Mouse (Mus musculus) right cerebral cortex, postnatal 36 days (tissue): ENCODE measurements around the gene Gm27029.
A peak's percentile ranks its signal among the peaks of the same experiment; 100 is the strongest.
"Not testable (repeated sequence)": the region's sequence is repeated elsewhere in the genome, so short reads cannot be mapped to it uniquely, and the experiment has no call there.

ENCODE experiments used
- DNase-seq, 2 experiments: peaks; one replicate each; pipeline ENCODE4 v3.0.0; 2022; ENCODE audit warnings: low spot score in 2 of 2, mixed read lengths in 1 of 2

Gm27029 gene

DNA sequence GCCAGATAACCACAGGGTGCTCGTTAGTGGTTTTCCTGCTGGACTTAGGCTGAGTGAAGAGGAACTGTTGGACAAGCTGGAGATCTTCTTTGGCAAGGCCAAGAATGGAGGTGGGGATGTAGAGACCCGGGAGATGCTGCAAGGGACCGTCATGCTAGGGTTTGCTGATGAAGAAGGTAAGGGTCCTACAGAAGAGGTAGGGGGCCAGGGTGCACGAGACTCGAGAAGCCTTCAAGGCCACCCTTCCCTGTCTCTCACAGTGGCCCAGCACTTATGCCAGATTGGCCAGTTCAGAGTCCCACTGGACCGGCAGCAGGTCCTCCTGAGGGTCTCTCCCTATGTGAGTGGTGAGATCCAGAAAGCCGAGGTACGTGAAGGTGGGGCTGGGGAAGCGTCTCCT is 33.0 kb upstream of the Gm27029 start:
- DNase-seq, result no peak

DNA sequence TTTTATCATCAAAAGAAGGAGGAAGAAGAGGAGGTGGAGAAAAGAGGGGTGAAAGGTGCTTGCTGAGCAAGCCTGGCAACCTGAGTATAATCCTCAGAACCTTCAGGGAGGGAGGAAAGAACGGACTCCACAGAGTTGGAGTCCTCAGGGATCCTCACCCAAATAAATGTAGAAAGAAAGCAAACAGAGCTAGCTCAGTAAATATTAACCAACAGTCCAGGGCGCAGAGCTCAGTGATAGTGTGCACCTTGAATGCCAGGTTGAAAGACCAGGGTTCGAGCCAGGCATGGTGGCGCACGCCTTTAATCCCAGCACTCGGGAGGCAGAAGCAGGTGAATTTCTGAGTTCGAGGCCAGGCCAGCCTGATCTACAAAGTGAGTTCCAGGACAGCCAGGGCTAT is 31.0 kb upstream of the Gm27029 start:
- DNase-seq, result no peak

DNA sequence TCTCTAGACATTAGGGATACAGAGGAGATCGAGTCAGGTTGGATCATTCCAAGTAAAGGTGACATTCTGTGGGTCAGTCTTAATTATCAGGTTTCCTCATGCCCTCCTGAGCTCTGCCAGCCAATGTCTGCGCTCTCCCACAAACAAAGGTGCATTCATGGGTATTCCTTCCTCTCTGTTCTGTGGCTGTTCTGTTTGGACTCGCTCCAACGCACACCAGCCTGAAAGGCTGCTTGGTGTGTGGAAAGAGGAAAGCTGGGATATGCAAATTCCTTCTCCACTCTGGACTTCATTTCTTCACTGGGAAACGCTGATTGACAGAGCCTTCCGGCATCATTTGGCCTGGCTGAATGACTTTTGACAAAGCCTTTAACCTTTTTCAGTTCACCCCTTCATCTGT is 30.1 kb upstream of the Gm27029 start:
- DNase-seq, result no peak

DNA sequence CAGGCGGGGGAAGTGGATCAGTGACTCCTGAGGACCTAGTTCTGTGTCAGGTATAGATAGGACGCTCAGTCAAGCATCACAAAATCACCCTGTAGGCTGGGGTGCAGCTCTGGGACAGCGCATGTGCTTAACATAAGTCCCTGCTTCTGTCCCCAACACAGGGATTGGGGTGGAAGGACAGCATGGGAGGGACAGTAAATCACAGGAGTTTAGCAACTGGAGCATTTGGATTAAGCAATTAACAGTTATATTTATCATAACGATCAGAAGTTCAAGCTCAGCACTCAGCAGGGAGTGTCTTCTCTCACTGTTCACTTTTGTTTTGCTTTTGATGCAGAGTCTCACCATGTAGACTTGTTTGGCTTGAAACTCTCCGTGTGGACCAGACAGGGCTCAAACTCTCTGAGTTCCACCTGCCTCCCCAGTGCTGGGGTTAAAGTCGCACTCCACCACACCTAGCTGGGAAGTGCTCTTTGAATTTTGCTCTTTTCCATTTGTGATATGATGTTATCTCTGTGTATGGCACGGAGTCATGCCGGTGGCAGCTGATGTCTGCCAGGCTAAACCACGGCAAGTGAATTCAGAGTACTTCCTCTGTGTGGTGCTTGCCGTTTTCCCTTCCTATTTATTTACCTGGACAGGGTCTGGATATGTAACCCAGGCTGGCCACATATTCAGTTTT is 27.6 kb upstream of the Gm27029 start:
- no peak for DNase-seq

DNA sequence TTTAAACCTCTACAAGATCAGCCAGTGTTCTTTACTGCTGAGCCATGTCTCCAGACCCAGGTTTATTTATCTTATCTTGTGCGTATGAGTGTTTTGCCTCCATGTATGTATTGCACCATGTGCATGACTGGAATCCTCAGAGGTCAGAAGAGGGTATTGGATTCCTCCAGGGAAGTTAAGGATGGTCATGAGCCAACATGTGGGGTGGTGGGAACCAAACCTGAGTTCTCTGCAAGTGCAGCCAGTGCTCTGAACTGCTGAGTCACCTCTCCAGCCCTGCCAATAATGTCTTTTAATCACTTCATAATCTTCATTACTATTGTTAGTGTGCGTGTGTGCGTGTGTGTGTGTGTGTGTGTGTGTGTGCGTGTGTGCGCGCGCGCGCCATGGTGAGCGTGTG is 26.9 kb upstream of the Gm27029 start:
- DNase-seq, result no peak

DNA sequence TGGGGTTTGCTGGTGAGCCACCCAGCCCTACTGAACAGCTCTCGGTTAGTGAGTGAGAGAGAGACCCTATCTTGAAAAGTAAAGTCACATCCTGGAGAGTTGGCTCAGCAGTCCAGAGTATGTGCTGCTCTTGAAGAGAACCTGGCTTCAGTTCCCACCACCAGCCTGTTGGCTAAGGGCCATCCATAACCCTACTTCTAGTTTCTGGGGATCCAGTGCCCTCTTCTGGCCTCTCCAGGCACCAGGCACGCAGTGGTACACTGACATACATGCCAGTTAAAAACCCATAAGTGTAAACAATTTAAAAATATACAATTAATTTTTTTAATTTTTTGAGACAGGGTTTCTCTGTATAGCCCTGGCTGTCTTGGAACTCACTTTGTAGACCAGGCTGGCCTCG is 25.8 kb upstream of the Gm27029 start:
- no peak for DNase-seq

DNA sequence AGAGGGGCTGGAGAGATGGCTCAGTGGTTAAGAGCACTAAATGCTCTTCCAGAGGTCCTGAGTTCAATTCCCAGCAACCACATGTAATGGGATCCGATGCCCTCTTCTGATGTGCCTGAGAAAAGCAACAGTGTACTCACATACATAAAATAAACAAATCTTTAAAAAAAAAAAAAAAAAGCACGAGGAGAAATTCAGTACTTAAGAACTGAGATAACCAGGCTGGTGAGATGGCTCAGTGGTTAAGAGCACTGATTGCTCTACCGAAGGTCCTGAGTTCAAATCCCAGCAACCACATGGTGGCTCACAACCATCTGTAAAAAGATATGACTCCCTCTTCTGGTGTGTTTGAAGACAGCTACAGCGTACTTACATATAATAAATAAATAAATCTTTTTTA is 25.0 kb upstream of the Gm27029 start:
- not testable (repeated sequence) for DNase-seq

DNA sequence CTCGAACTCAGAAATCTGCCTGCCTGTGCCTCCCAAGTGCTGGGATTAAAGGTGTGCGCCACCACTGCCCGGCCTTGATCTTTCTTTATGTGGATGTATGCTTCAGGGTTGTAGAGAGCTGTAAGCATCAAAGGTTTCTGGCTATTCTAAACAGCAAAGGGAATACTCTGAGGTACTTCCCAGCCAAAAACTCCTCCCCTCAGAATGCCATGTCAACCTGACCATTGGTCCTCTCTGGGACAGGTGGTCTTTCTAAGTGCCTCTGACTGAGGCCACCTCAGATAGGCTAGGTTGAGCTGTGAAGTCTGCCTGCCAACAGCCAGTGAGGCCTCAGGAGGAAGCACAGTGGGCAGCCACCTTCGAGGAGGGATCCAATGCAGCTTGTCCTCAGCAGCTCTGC is 24.3 kb upstream of the Gm27029 start:
- DNase-seq, result no peak

DNA sequence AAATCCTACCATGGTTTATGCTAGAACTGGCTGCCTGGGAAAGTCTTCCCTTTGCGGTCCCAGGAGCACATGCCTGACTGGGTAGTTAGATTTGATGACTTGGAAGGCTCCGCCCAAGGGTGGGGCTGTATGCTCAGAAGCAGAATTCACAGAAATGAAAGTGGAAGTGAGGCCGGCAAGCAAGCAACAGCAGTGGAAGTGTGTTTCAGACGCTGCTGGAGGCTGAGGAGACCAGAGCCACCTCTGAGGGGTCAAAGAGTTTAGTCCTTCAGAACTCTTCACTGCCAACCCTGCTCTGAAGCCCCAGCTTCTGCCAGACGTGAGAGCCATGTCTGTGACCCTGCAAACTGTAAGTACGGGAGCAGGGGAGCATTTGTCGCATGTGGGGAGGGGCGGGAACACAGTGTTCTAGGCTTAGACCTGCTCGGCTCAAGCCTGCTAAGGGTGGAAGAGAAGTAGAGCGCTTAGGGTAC is 23.7 kb upstream of the Gm27029 start, which contains the start of gene Ifi35:
Ifi35 (plus strand) TSS at position 134 of the 473 bp plus-strand sequence.
- DNase-seq, result no peak

DNA sequence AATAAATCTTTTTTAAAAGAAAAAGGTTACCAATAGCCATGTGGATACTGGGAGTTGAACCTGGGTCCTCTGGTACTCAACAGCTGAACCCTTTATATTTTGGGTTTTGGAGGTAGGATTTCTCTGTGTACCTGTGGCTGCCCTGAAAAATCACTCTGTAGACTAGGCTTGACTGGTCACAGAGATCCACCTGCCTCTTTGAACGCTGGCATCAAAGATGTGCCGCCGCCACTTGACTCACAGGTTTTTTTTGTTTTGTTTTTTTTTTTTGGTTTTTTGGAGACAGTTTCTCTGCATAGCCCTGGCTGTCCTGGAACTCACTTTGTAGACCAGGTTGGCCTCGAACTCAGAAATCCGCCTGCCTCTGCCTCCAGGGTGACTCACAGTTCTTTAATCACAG is 23.2 kb upstream of the Gm27029 start:
- no peak for DNase-seq

DNA sequence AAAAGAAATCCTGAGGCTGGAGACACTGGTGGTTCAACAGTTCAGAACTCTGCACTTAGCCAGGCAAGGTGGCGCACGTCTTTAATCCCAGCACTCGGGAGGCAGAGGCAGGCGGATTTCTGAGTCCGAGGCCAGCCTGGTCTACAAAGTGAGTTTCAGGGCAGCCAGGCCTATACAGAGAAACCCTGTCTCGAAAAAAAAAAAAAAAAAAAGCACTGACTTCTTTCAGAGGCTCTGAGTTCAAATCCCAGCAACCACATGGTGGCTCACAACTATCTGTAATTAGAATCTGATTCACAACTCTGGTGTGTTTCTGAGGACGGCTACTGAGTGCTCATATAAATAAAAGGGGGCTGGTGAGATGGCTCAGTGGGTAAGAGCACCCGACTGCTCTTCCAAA is 22.3 kb upstream of the Gm27029 start:
- not testable (repeated sequence) for DNase-seq

DNA sequence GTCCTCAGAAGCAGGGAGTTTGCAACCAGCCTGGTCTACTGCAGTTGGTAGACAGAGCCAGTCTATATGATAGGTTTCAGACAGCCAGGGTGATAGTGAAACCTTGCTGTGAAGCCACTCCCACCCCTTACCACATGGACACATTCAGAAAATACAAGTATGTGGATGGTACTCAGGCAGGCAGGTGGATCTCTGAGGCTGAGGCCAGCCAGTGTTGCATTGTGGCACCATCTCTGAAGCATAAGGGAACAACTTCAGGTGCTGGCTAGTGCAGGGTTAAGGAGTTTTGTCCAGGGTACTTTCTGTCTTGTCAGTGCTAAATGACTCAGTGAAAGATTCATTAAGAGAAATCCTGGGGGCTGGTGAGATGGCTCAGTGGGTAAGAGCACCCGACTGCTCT is 21.7 kb upstream of the Gm27029 start:
- DNase-seq, result no peak

DNA sequence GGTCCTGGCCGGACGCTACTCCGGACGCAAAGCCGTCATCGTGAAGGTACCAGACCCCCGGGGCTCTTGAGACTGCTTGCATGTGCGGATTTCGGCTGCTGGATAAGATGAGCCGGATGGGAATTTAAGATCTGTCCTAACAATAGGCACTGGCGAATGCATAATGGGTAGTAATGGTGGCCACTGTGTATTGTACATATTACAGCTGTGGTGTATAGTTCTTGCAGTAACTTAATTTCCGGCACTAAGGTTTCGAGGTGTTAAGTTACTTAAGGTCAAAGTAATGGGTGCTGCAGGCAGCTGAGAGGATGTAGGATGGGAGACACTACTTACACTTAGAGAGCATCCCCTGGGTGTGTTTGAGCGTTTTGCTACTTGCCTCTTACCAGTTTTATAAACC is 18.2 kb upstream of the Gm27029 start:
- DNase-seq, result no peak

DNA sequence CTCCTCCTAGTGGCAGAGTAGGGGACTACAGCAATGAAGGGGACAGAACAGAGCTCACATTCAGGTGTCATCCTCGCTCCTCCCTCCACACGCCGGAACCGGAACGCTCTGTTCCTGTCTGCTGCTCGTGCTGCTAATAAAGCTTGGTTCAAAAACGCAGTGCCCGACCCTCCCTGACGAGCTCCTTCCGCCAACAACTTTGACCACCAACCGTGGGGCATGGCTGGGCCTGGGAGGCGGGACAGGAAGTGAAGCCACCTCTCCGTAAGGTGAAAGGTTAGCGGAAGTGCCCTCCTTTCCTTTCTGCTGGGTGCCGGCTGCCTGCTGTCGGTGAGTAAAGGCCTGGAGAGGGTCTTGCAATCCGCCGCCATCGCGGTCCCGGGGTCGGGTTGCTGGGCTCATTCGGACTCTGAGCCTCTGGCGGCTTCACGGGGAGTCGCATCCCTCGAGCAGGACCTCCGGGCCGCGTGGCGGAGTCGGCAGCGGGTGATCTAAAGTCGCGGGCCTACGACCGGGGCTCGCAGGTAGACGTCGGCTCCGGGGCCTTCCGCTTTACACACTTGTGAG is 17.6 kb upstream of the Gm27029 start, which contains the start of gene Rpl27:
Rpl27 (plus strand) TSS at position 172 of the 567 bp plus-strand sequence.
- DNase-seq, result peak; percentile 95 to 97

DNA sequence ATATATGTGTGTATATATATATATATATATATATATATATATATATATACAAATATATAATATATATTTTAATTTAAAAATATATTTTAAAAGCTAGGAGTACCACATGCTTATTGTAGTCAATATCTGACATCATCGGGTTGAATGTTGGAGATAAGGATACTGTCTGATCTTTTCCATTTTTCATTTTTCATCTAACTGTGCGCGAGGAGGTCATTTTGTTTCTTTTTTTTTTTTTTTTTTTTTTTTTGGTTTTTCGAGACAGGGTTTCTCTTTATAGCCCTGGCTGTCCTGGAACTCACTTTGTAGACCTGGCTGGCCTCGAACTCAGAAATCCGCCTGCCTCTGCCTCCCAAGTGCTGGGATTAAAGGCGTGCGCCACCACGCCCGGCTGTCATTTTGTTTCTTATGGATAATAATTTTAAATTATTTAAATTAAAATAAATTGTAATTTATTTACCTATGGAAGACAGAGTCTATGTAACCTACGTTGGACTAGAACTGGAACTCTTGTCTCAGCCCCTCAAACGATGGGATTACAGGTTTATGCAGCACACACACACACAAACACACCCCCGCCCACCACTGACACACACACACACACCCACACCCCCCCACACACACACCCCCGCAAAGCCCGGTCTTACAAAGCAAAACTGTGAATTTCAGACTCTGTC is 17.0 kb upstream of the Gm27029 start:
- not testable (repeated sequence) for DNase-seq

DNA sequence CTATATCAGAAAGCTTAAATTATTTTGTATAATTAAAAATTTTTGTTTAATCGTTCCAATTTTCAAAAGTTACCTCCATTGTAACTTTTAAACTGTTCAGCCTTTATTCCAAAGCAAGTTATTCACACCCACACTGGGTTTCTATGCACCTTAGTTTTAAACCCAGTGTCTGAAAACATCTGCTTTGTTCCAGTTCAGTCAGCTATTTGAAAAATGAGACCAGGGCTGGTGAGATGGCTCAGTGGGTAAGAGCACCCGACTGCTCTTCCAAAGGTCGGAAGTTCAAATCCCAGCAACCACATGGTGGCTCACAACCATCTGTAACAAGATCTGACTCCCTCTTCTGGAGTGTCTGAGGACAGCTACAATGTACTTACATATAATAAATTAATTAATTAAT is 13.4 kb upstream of the Gm27029 start:
- DNase-seq, result not testable (repeated sequence)

DNA sequence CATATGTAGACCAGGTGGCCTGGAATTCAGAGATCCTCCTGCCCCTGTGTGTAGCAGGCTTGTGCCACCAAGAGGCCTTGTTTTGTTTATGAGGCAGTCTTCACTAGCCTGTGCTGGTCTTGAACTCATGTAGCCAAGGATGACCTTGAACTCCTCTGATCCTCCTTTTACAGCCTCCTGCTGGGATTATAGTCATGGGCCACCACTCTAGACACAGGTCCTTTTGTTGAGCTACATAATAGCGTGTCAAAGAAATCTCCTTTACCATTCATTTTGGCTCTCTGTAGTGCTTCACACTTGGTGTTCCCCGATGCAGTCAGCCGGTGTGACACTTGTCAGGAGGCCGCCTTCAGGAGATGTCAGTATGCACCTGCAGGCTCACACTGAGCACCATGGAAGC is 12.3 kb upstream of the Gm27029 start:
- DNase-seq, result no peak

DNA sequence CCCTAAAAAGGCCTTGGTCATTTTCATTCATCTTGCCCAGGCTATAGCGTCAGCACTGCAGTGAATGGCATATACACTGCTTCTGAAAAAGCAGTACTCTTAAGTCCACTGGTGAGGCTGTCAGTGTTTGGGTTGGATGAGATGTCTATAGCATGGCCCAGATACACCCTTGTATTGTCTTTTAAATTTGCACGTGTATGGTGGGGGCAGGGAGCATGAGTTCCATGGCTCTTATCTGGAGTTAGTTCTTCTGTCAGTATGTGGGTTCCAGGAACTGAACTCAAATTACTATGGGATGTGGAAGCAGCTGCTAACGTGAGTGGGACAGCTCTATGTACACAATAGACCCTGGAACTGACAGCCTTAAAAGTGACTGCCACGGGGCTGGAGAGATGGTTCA is 11.2 kb upstream of the Gm27029 start:
- no peak for DNase-seq

DNA sequence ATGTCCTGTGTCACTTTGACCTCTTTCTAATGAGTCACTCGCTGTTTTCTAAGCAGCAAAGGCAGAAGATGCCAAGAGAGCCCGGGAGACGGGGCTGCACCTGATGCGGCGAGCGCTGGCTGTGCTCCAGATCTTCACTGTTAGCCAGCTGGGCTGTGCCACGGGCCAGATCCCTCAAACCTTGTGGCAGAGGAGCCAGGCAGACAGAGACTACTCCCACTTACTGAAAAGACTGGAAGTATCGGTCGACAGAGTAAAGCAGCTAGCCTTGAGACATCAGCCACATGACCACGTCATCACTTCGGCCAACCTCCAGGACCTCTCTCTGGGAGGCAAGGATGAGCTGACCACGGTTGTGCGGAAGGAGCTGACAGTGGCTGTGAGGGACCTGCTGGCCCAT is 8.8 kb upstream of the Gm27029 start:
- no peak for DNase-seq

DNA sequence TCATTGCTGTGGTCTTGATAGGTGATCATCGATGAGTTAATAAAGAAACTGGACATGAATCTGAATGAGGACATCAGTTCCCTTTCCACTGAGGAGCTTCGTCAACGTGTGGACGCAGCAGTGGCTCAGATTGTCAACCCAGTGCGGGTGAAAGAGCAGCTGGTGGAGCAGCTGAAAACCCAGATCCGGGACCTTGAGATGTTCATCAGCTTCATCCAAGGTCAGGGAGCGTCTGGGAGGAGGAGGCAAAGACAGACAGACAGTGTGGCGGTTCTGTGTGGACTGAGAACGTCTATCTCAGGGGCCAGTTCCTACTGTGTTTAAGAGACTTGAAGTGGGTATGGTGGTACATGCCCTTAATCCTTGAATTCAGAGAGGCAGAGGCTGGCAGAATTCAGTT is 6.7 kb upstream of the Gm27029 start:
- DNase-seq, result no peak

DNA sequence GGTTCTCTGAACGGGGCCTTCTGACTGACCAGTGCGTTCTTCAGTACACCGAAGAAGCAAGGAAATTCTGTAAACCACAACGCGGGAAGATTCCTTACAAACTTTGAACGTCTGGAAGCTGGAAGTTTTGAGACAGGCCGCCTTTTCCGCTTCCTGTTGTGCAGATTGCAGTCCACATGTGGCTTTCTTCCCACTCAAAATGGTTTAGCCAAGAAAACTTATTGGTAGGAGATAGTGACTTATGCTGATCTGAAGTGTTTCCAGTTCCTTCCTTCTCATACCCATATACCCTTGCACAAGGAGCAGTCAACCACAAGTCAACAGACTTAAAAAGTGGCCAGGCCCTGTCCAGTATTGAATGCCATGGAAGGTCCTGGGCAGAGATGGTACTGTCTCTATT is 1.6 kb upstream of the Gm27029 start:
- DNase-seq, result no peak

DNA sequence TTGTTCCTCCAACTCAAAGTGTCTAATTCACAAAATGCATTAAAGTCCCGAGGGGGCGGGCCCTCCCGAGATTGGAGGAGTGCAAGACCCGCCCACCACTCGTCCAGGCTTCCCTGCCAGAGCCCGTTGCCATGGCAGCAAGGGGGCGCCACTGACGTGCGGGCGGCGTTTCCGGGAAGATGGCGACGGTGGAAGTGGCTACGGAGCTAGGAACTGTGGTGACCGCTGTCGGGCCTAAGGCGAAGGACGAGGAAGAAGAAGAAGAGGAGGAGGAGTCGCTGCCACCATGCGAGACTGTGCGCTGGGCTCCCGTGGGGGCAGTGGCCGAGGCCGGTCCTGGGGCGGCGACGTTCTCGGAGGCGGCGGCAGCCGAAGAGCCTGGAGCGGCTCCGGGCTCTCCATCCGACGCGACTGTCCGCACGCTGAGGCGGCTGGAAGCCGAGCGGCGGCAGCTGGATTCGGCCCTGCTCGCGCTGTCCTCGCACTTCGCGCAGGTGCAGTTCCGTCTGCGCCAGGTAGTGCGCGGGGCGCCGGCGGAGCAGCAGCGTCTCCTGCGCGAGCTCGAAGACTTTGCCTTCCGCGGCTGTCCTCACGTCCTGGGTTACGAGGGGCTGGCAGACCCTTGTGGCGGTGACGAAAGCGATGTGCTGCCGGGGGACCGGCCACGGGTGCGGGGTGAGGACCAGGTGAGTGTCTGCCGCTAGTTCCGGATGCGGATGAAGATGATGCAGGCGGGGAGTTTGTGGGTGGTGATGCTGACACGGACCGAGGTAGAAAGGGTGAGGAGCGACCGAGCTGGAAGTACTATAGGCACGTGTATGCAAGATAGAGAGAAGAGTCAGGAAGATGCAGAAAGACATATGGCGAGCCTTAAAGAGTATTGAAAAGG is 573 bp upstream of the Gm27029 start, which contains the start of the genes Rundc1 and Ptges3l:
Rundc1 (plus strand) TSS at position 161 of the 889 bp plus-strand sequence.
Ptges3l (minus strand) TSS at position 409 of the 889 bp plus-strand sequence.
- DNase-seq, result peak; percentile 96
